Mouse (Mus musculus) gastrocnemius, postnatal 10 days (tissue): ENCODE data around the gene Fnbp1l. TPM values are rescaled to one million over a fixed set of nuclear protein-coding genes. Genes with fewer than 3 reads are reported as not detected.

Source experiments
- DNase-seq: peaks from one replicate; pipeline ENCODE4 v3.0.0; 2021; ENCODE audit warnings: mixed read lengths
- total RNA-seq, 2 experiments: library from RNA; stranded (reverse); gene quantifications; 2 replicates each; pipeline ENCODE4 v1.2.3; 2021

Gene Fnbp1l
- total RNA-seq, 2 experiments from 2014 or later = 16.0 to 17.5 TPM

DNA sequence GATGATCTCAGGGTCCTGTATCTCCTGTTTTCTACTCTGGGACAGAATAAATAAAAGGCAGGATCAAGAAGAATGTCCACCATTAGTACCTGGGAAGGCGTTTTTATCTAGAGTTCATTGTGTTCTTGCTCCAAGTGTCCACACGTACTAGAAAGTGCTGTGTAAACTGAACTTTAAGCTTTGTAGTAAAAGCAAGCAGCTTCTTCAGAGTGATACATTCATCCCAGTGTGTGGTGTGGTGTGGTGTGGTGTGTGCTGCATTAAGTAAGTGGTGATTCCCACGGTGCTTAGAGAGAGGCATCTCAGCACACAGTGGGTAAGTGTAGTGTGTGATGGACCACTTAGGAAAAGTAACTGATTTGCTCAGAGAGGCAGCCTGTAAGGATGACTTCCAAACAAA lies 91.0 kb downstream of the Fnbp1l start:
- DNase-seq = no peak

DNA sequence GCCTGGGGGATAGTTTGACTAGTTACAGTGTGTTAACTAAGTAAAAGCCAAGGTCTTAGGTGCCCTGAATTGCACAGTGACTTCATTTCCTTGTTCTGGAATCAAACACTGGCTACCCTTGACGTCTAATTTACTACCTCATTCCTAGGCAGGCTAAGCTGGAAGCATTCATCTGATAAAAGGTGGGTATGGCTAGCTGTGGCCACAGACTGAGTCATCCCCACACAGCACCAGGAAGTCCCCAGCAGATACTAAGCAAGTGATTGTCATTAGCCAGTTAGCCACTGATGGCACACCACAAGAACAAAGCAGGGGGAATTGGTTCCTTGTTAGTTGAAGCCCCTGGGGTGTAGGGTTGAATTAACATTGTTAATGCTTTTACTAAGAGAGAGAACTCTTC lies 98.2 kb downstream of the Fnbp1l start:
- DNase-seq = no peak

DNA sequence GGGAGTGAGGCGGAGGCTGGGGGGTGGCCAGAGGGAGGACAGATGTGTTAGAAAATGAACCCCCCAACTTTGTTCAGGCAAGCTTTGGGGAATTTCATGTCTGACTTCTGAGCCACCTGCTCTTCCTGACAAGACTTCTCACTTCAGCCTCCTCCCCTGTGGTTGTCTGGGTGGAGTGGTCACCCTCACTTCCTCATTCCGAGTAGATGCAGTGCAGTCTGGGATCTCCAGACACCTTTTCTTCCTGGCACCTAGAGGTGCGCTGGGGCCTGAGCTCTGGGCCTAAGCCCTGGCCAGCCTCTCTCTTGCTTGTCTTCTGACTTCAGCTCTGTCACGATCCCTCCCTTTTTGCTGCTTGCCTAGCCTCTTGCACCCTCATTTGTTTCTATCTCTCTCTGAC lies 98.6 kb downstream of the Fnbp1l start:
- DNase-seq = no peak

DNA sequence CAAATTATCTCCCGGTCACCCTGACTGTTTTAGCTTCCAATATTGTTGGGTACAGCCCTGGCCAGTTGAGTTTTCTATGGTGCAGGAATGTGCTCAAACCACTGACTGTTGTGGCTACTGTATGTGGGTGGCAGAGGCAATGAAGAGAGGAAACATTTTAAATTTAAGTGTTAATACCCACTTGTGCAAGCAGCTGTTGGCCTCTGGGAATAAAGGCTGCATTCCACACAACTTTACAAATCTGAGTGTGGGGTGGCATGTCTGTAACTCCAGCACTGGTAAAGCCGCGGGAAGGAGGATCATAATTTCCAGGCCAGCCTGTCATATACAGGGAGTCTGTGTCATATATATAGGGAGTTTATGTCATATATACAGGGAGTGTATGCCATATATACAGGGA lies 99.2 kb downstream of the Fnbp1l start:
- no peak for DNase-seq

DNA sequence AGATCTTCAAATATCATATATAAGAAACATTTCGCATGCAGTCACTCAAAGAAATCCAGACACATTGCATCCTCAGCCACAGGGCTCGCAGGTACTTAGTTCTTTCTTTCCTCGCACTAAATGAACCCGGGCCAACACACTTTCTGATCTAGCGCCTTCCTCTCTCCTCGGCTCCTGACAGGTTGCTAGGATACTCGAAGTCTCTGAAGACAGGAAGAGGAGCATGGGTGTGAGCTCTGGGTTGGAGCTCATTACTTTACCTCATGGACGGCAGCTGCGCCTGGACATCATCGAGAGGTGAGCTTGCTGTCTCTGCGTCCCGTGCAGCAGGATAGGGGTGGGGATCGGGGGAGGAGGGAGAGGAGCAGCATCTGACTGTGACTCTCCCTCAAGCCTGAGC lies 100.4 kb downstream of the Fnbp1l start:
- no peak for DNase-seq

DNA sequence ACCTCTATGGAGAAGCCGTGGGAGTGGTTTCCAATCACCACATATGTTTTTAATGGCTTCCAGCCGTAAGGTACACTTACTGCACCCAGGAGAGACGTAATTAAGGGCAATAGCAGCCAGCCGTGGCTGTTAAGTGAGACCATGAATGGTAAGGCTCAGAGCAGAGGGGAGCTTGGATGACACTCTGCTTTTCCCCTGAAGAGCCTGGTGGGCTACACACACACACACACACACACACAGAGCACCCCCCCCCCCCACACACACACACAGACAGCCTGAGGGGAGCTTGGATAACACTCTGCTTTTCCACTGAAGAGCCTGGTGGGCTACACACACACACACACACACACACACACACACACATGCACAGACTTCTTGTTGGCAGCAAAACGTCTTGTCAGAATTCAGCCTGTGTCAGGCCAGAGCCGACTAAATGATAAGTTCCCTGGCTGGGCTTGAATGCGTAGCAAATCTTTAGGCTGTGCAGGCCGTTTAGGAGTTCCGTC lies 101.2 kb downstream of the Fnbp1l start:
- no peak for DNase-seq

DNA sequence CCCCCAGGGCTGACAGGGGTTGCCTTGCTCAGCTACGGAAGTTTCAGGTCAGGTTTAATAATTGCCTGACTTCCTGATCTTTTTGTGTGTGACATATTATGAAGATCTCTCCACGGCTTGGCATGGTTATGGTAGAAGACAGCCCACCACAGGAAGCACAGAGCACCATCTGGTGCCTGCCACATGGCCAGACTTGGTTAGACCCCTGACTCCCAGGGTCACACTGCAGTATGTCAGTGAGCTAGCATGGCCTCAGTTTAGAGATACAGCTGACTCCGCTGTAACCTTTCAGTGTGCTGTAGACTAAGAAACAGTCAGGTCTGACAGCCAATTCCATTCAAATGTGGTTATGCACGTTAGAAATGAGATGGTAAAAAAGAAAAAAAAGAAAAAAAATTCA lies 101.8 kb downstream of the Fnbp1l start:
- DNase-seq = no peak

DNA sequence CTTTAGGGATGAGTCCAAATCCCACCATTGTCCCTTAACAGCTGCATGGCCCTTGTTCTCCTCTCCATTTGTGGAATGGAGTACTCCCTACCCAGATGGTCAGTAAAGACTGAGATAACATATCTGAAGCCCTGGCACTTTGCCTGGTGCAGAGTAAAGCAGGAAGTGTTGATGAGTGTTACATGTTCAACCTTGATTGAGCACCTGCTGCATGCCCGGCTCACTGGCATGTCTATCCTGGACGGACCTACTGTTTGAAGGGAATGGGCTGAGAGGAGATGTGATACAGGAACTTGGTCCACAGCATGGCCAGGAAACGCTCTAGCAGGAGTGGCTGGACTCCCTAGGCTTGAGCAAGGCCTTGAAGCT lies 103.2 kb downstream of the Fnbp1l start:
- DNase-seq = no peak

DNA sequence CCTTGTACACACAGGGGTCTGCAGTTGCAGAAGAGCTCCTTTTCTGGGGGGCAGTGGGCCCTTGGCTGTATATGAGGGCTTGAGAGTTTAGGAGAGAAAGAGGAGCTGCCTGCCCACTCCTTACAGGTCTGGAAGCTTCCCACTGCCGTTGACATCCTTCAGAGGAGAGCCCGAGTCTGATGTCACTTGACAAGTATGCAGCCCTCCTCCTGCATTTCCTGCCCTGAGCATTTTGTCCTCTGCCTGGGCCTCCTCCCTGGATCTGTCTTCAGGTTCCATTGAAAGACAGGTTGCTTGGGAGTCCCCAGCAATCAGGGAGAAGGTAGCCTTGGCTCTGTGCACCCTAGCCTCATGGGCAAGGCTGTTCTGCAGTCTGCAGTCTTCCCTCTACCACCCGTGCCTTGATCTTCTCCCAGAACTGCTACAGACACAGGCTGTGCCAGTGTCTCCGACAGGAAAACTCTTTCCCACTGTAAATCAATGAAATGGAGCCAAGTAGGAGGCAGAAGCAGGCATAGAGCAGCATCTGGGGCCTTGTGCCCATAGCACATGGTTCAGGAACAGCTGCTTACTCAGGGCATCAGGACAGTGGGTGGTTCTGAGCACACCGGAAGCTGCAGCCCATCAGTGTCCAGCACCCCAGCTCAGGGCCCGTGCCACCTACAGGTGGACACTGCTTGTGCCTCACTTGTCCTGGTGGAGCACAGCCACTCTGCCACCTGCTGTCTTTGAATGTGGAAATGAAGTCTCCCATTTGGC lies 103.8 kb downstream of the Fnbp1l start:
- DNase-seq = no peak

DNA sequence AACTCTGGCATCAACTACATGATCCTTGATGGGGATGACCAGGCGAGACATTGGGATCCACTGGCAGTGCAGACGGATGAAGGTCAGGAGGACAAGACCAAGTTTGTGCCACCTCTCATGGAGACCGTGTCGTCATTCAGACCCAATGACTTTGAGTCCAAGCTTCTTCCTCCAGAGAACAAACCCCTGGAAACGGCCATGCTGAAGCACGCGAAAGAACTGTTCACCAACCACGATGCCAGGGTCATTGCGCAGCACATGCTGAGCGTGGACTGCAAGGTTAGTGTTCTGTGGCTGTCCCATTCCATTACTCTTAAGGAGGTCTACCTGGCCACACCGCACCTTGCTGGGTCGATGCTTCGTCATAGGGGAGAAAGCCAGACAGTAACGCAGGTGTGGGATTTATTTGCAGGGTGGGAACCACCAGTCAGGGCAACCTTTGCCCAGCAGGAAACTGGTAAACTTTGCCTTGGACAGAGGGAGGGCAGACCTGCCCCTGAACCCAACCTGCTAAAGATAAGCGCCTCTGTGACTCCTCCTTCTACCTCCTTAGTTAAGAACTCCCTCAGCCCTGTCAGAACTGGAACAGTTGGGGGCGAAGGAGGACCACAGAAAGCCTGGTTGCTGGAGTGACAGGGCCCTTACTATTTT lies 106.7 kb downstream of the Fnbp1l start:
- no peak for DNase-seq

DNA sequence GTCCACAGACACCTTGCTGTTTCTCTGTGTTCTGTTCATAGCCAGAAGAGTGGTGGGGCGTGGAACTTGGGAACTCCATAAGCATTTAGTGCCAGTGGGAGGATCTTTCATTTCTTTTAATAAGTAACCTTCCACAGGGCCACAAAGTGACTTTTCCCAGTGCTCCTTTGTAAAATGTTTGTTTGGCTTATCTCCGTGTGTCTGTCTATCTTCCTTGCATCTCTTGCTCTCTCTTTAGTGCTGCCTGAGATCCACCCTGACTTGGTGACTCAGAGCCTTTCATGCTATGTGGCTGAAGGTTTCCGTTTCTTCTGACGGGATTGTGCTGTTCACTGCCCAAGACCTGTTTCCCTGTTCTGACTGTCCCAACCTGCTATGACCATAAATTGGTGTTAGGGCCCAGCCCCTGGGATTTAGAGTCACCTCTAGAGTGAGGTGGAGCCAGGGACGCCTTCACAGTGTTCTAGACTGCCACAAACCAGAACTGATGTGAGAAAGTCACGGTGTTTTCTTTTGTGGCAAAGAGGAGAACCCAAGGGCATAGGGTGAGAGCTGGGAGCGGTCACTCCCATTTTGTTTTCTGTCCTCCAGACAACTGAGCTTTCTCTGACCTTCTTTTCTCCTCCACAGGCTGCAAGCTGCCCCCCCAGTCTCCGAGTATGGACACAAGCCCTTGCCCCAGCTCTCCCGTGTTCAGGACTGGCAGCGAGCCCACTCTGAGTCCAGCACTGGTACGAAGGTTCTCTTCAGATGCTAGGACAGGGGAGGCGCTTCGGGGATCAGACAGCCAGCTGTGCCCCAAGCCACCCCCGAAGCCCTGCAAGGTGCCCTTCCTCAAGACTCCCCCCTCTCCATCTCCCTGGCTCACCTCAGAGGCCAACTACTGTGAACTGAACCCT lies 107.5 kb downstream of the Fnbp1l start:
- DNase-seq = no peak

DNA sequence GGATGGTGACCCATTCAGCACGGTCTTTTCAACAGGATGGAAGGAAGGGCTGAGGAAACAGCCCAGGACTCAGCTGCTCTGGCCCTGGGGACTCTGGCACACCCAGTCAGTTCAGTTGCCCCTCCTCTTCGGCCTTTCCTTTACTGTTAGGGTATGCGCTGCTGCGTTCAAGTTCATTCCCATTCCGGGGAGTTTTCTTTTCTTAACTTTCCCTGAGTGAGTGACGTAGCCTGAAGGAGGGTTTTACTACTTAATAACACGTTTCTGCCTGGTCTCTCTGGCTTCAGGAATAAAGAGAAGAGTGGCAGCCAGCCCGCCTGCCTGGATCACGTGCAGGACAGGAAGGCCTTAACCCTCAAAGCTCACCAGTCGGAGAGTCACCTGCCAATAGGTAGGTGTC lies 108.6 kb downstream of the Fnbp1l start:
- no peak for DNase-seq

DNA sequence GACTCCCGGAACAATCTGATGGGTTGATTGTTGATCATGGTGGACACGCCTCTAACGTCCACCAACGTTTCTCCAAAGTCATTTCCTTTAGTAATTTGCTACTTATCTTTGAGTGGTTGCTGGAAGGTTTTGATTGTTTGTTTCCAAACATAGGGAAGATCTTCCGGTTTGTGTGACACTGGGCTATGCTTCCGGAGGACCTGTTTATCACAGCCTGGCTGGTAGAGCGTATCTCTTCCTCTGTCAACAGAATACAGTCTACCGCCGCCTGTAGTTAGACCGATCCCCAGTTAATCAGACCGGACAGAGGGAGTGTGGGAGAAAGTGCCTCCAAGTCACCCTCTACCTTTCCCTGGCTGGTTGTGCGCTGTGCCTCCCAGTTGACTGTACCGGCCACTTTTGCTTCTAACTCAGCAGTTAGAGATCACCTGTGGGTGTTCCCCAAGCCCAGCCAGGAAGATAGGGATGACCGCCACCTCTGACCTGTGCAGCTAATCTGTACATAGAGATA lies 109.2 kb downstream of the Fnbp1l start:
- DNase-seq = no peak

DNA sequence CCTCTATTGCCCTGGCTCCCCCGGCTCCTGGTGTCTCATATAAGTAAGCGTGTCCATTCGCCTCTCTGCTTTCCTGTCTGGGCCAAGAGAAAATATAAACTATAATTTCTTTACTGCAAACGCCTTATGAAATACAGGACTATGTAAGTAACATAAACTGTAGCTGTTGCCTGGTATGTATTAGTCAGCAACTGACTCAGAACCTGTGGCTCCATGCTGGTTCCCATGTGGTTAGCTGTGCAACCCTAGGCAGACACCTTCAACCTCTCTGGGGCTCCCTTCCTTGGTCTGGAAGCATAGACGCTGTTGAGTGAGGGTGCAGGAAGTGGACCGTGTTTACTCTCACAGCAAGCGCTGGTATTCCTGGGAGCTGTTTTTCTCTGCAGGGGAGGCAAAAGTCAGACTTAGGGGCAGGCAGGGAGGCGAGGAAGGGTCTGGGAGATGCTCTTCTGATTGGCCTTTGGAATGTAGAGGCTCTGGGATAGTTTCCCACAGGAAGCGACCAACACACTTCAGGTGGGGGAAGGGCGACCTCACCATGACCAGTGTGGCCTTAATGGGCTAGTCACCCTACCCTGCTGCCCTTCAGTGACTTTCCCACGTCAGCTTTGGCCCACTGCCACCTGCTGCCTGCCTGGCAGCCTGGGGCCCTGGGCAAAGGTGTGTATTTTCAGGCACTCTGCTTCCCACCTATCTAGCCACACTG lies 109.8 kb downstream of the Fnbp1l start:
- DNase-seq = peak; percentile 36

DNA sequence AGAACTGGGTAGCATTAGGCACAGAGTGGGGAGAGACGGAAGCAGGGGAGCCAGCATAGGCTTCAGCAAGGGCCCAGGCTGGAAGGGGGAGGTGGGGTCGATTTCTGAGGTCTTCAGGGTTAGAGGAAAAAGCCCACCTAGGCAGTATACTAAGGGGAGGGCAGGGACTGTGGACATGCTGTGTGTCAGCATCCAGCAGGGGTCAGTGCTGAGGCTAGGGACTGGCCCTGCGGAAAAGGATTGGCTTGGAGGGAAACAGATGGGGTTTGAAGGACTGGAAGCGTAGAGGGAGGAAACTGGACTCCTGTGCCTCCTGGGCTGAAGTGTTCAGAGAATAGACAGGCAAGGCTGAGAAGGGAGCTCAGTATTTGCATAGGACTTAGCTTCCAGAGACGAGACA lies 110.4 kb downstream of the Fnbp1l start:
- peak; percentile 82 for DNase-seq

DNA sequence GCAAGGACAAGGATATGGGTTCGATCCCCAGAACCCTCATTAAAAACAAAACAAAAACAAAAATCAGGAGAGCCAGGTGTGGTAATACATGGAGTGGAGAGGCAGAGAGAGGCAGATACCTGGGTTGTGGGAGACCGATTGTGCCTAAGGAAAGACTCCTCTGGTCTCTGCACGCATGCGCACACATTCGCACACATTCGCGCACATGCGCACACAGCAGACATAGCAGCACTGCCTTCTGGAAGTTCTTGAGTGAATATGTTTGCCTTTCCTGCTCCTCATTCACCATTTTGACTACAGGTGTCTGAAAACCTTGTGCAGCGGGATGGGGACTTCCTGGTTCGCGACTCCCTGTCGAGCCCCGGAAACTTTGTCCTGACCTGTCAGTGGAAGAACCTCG lies 111.7 kb downstream of the Fnbp1l start:
- no peak for DNase-seq

DNA sequence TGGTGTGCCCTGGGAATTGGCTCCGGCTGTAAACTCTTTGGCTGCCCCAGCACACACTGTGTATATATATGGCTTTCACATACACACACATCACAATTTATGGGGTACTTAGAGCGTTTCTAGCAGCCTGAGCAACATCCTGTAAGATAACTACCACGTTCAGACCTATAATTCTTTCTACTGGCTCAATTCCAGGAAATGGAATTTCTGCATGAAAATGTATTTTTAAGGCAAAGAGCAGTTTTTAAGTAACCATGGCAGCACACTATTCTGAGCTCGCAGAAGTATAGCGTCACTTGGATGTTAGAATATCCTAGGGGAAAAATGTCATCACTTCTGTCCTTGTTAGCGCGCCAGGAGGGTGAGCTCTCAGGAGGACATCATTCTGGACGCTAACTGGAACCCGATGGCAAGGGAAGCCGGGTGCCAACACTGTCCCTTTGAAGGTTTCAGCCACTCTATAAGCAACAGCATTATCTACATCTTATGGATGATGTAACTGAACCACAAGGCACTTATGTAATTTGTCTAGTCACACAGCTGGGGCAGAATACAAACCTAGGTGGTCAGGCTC lies 113.1 kb downstream of the Fnbp1l start:
- DNase-seq = no peak

DNA sequence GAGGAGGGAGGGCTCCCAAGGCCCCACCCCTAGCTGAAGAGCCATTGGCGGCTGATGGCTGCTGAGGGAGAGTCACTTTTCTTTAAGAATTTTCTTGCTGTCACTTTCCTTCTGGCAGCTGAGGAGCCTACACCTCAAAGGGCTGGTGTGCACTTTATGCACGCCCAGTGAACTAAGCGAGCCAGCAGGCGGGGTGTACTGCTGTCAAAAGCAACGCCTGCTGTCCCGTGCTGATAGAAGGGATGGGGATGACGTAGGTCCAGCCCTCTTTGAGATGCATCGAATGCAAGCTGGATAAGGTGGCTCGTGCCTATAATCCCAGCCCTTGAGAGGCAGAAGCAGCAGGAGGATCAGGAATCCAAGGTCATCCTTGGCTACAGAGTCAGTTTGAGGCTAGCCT lies 118.6 kb downstream of the Fnbp1l start:
- no peak for DNase-seq

DNA sequence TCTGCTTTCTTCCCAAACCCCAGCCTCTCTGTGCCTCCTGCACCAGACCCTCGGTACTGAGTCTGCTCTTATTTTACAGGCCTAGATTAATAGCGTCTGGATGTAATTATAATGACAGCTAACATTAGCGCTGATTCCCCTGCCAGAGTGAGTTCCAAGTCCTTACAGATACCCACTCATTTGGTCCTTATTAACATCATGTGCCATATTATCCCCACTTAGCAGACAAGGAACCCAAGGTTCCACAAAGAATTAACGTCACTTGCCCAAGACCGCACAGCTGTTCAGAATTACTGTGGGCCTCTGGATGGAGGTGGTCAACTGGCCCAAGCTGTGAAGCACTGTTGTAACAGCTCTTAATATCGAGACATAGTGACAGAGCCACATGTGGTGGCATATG lies 119.9 kb downstream of the Fnbp1l start:
- DNase-seq = no peak

DNA sequence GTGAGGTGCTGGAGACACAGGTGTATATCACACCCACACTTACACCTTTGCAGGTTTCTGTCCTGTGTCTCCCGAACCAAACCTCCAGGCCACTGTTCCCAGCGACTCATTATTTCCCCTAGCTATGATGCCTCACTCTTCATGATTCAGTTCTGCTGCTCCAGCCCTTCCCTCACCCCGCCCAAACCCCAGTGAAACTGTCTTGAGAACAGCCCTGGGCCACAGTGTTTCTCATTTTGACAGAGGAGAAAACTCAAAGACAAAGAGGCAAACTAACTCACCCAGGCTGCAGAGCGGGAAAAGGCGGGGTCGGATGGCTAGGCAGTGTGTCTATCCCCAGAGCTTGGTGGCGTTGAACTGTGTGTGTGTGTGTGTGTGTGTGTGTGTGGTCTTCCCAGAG lies 121.0 kb downstream of the Fnbp1l start:
- DNase-seq = no peak

DNA sequence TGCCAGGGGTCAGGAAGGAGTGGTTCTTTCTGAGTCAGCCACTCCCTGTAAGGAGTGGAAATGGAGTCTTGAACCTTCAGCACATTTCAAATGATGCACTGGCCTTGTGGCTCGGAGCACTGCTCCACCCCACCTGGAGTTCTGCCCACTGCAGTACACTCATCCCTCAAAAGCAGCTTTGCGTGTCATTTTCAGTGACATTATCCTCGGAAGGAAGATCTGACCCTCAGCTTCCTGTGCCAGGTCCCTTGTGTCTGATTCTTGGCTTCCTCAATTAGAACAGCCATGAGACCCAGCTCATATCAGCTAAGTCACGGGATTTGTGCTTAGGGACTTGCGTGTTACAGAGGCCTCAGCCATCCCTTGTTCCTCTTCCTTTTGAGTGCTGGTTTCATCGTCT lies 121.6 kb downstream of the Fnbp1l start:
- no peak for DNase-seq

DNA sequence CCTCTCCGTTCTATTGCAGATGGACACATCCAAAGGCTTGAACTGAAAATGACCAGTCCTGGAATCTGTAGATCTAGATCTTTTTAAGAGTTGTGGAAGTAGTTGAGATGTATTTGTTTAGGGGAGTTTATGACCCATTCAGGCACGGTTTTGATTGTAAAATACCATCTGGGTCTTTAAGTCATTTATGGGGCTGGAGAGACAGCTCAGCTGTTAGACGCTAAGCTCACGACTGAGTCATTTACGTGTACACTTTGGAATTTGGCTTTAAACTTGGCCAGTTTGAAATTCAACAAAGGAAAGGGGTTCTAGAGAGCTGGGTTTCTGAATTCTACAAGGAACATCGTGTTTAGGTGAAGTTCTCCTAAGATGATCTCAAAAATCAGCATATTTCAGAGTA lies 124.8 kb downstream of the Fnbp1l start:
- no peak for DNase-seq
